Comparison of ENCODE assay signal across 18 mouse cellular contexts in the genomic region with DNA sequence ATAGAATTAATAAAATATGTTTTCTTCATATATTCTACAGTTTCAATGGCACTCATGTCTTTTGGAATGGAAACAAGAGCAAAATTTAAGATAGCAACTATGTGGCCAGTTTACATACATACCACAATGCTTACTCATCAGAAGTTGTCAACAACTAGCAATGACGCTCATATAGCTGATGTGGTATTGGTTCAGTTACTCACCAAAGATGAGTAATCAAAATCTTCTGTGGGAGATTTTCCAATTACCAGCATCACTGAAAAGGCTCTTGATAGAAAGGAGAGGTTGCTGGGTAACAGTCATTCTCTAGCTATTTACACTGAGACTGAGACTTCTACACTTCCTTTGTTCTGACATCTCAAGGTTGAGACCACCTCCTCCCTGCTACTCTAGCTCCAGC.
"Had no signal": no experiment of that assay in that cellular context is flagged by ENCODE, and none has a peak within 500 bp of the region (broad histone marks: within the 10 kb centered on the region; RNA-seq: fewer than 3 reads in every experiment).

No protein-coding gene starts in this region.

- H3K27me3 ChIP-seq: liver, embryonic 15.5 days; megakaryocyte, embryonic 14.5 days; midbrain, embryonic 15.5 days; neural tube, embryonic 13.5 days had no signal

- DNase-seq: kidney, postnatal 4 days; lung, adult 2 months; lung, postnatal 10 days; retina, postnatal 1 day; right cerebral cortex, postnatal 4 days; spleen, adult 18-20 months; thymus, adult 18-20 months; thymus, postnatal 25 days had no signal

- H3K27ac ChIP-seq: kidney, postnatal 0 days; layer of hippocampus, adult 2 months; limb, embryonic 10.5 days; liver, embryonic 15.5 days; macrophage; midbrain, embryonic 15.5 days; neural tube, embryonic 13.5 days had no signal

- H3K9ac ChIP-seq: liver, embryonic 15.5 days; midbrain, embryonic 15.5 days; neural tube, embryonic 13.5 days had no signal

- H3K4me3 ChIP-seq: layer of hippocampus, adult 2 months; limb, embryonic 10.5 days; liver, embryonic 15.5 days; megakaryocyte, embryonic 14.5 days; midbrain, embryonic 15.5 days; neural tube, embryonic 13.5 days had no signal

- H3K36me3 ChIP-seq: limb, embryonic 10.5 days; liver, embryonic 15.5 days; midbrain, embryonic 15.5 days; neural tube, embryonic 13.5 days had no signal

- H3K4me2 ChIP-seq: liver, embryonic 11.5 days; liver, embryonic 15.5 days; midbrain, embryonic 11.5 days; midbrain, embryonic 15.5 days; neural tube, embryonic 13.5 days had no signal

- ATAC-seq: midbrain, embryonic 15.5 days had no signal

- H3K4me1 ChIP-seq: liver, embryonic 15.5 days; megakaryocyte, embryonic 14.5 days; midbrain, embryonic 15.5 days; neural tube, embryonic 13.5 days had no signal

- H3K9me3 ChIP-seq: limb, embryonic 10.5 days; liver, embryonic 15.5 days; midbrain, embryonic 15.5 days; neural tube, embryonic 13.5 days had no signal
